Mouse (Mus musculus) liver, embryonic 15.5 days (tissue): Measurements from ENCODE around the gene Ccsap. TPM values are rescaled to one million over a fixed set of nuclear protein-coding genes. Genes with fewer than 3 reads are reported as not detected.

Experiments used
- ATAC-seq: fragments of 200-750 bp; cut with Nextera tagmentation; 2 replicates; pipeline ENCODE4 v1.8.0; 2017; ENCODE audit warnings: moderate number of reproducible peaks, mild to moderate bottlenecking, moderate library complexity; ENCODE audit not compliant: insufficient read depth
- H3K27ac ChIP-seq: fragments of 300-500 bp; sonication (generic); replicated peaks from 2 replicates; pipeline ENCODE4 v1.5.1; 2015; ENCODE audit warnings: mild to moderate bottlenecking, inconsistent platforms
- H3K27me3 ChIP-seq: fragments of 300-500 bp; sonication (generic); 2 replicates; pipeline ENCODE4 v1.6.1; 2015; ENCODE audit warnings: mild to moderate bottlenecking, inconsistent platforms
- H3K36me3 ChIP-seq: fragments of 300-500 bp; sonication (generic); replicated peaks from 2 replicates; pipeline ENCODE4 v1.6.1; 2015; ENCODE audit warnings: moderate library complexity, mild to moderate bottlenecking, inconsistent platforms
- H3K4me1 ChIP-seq: fragments of 300-500 bp; sonication (generic); replicated peaks from 2 replicates; pipeline ENCODE4 v1.6.1; 2015; ENCODE audit warnings: inconsistent platforms
- H3K4me2 ChIP-seq: fragments of 300-500 bp; sonication (generic); 2 replicates; pipeline ENCODE4 v1.6.1; 2015; ENCODE audit warnings: moderate library complexity, mild to moderate bottlenecking, inconsistent platforms
- H3K4me3 ChIP-seq: fragments of 300-500 bp; sonication (generic); replicated peaks from 2 replicates; pipeline ENCODE4 v1.5.1; 2015; ENCODE audit warnings: mild to moderate bottlenecking, inconsistent platforms
- H3K9ac ChIP-seq: fragments of 300-500 bp; sonication (generic); 2 replicates; pipeline ENCODE4 v1.6.1; 2015; ENCODE audit warnings: moderate library complexity, mild to moderate bottlenecking, inconsistent platforms
- H3K9me3 ChIP-seq: fragments of 300-500 bp; sonication (generic); replicated peaks from 2 replicates; pipeline ENCODE4 v1.6.1; 2016; ENCODE audit warnings: inconsistent platforms
- WGBS: fragments of 180-500 bp; shearing (Covaris S2); methylation state at CpG from one replicate; pipeline ENCODE4 v1.1.7; 2015; ENCODE audit warnings: mixed read lengths; ENCODE audit not compliant: insufficient replicate concordance; 5-methylcytosine and 5-hydroxymethylcytosine counted together
- polyA plus RNA-seq: library from polyadenylated mRNA; unstranded; fragments of >200 nt; fragmentation: Nextera tagmentation; extraction: Ambion mirVana; gene quantifications from 2 replicates; pipeline ENCODE4 v1.2.1, GENCODE M21; 2015

The Ccsap gene
- polyA plus RNA-seq, 1 experiment from 2014 or later = 2.8 TPM

GRCm38 (mm10) chr8:123805718-123806373 lies 54.2 kb downstream of the Ccsap start, which contains the start of gene Rab4a:
TSS of gene Rab4a (plus strand) at chr8:123805985.
- under 1% methylated on average over 48 of the region's 48 CpGs for WGBS
- Histone ChIP-seq H3K27ac (peak within 1 kb of the TSS; percentile 80), H3K4me3 (peak within 1 kb of the TSS; percentile 77), H3K4me2 (peak within 1 kb of the TSS; percentile 93), H3K4me1 (peaks cover 51% of the 10 kb centered on the region), H3K36me3 (no peaks in the 10 kb centered on the region), H3K27me3 (no peaks in the 10 kb centered on the region), H3K9ac (peak within 1 kb of the TSS; percentile 75), H3K9me3 (no peaks in the 10 kb centered on the region)
- peak; percentile 67 for ATAC-seq

- Histone ChIP-seq H3K36me3 (no peaks in the 10 kb centered on the region), H3K9me3 (no peaks in the 10 kb centered on the region), H3K9ac (peak overlapping the region; percentile 75), H3K4me1 (peaks cover 51% of the 10 kb centered on the region), H3K27ac (peak overlapping the region; percentile 80), H3K27me3 (no peaks in the 10 kb centered on the region), H3K4me3 (peak overlapping the region; percentile 77), H3K4me2 (peak overlapping the region; percentile 93)
- no peak; the same call in 1 of the 2 replicates for ATAC-seq
- WGBS = 23% methylated on average over 15 of the region's 15 CpGs
Observed at GRCm38 (mm10) chr8:123805209-123805717, 54.7 kb downstream of the Ccsap start.

- no peak overlapping the region for H3K9ac ChIP-seq
- H3K4me3 ChIP-seq = no peak overlapping the region
- H3K9me3 ChIP-seq = no peaks in the 10 kb centered on the region
- H3K27me3 ChIP-seq = no peaks in the 10 kb centered on the region
- no peaks in the 10 kb centered on the region for H3K36me3 ChIP-seq
- no peak overlapping the region for H3K27ac ChIP-seq
- WGBS = 64% methylated on average over 7 of the region's 7 CpGs
- ATAC-seq = no peak
- H3K4me1 ChIP-seq = peaks cover 50% of the 10 kb centered on the region
- H3K4me2 ChIP-seq = no peak overlapping the region
Observed at GRCm38 (mm10) chr8:123804586-123804985, 55.4 kb downstream of the Ccsap start.

GRCm38 (mm10) chr8:123803639-123804038 lies 56.4 kb downstream of the Ccsap start:
- H3K4me1 ChIP-seq = peaks cover 53% of the 10 kb centered on the region
- H3K27ac ChIP-seq = no peak overlapping the region
- H3K9ac ChIP-seq = no peak overlapping the region
- H3K36me3 ChIP-seq = no peaks in the 10 kb centered on the region
- no peaks in the 10 kb centered on the region for H3K9me3 ChIP-seq
- H3K27me3 ChIP-seq = no peaks in the 10 kb centered on the region
- no peak overlapping the region for H3K4me3 ChIP-seq
- WGBS = 44% methylated on average over 1 of the region's 1 CpGs
- ATAC-seq = no peak
- H3K4me2 ChIP-seq = no peak overlapping the region

- Histone ChIP-seq H3K27ac (no peak overlapping the region), H3K4me2 (no peak overlapping the region), H3K4me3 (no peak overlapping the region), H3K9ac (no peak overlapping the region), H3K9me3 (no peaks in the 10 kb centered on the region), H3K36me3 (no peaks in the 10 kb centered on the region), H3K27me3 (no peaks in the 10 kb centered on the region), H3K4me1 (peaks cover 54% of the 10 kb centered on the region)
- 73% methylated on average over 2 of the region's 2 CpGs for WGBS
- ATAC-seq = no peak
Observed at GRCm38 (mm10) chr8:123801538-123801937, 58.5 kb downstream of the Ccsap start.

GRCm38 (mm10) chr8:123800867-123801266 lies 59.1 kb downstream of the Ccsap start:
- no peak overlapping the region for H3K4me2 ChIP-seq
- no peaks in the 10 kb centered on the region for H3K9me3 ChIP-seq
- ATAC-seq = no peak
- H3K4me3 ChIP-seq = no peak overlapping the region
- H3K27me3 ChIP-seq = no peaks in the 10 kb centered on the region
- H3K27ac ChIP-seq = no peak overlapping the region
- peaks cover 54% of the 10 kb centered on the region for H3K4me1 ChIP-seq
- no peaks in the 10 kb centered on the region for H3K36me3 ChIP-seq
- H3K9ac ChIP-seq = no peak overlapping the region
- WGBS = 82% methylated on average over 7 of the region's 7 CpGs

- 33% methylated on average over 3 of the region's 3 CpGs for WGBS
- Histone ChIP-seq H3K4me3 (no peak overlapping the region), H3K4me1 (peaks cover 45% of the 10 kb centered on the region), H3K27me3 (no peaks in the 10 kb centered on the region), H3K36me3 (no peaks in the 10 kb centered on the region), H3K27ac (peak overlapping the region; percentile 61; the same call in 1 of the 2 replicates), H3K9me3 (no peaks in the 10 kb centered on the region), H3K9ac (no peak overlapping the region), H3K4me2 (no peak overlapping the region)
- ATAC-seq = no peak
Observed at GRCm38 (mm10) chr8:123799885-123800284, 60.1 kb downstream of the Ccsap start.

- H3K9ac ChIP-seq = no peak overlapping the region
- H3K27ac ChIP-seq = peak overlapping the region; percentile 79
- H3K4me1 ChIP-seq = peaks cover 47% of the 10 kb centered on the region
- 58% methylated on average over 6 of the region's 6 CpGs for WGBS
- no peaks in the 10 kb centered on the region for H3K36me3 ChIP-seq
- H3K27me3 ChIP-seq = no peaks in the 10 kb centered on the region
- no peak overlapping the region for H3K4me3 ChIP-seq
- no peak for ATAC-seq
- no peaks in the 10 kb centered on the region for H3K9me3 ChIP-seq
- H3K4me2 ChIP-seq = no peak overlapping the region
Observed at GRCm38 (mm10) chr8:123799434-123799833, 60.6 kb downstream of the Ccsap start.

GRCm38 (mm10) chr8:123797928-123798327 lies 62.1 kb downstream of the Ccsap start:
- peaks cover 47% of the 10 kb centered on the region for H3K4me1 ChIP-seq
- H3K4me2 ChIP-seq = peak overlapping the region; percentile 43
- WGBS = 19% methylated on average over 15 of the region's 15 CpGs
- H3K27ac ChIP-seq = peak overlapping the region; percentile 79
- ATAC-seq = peak; percentile 87
- H3K9me3 ChIP-seq = no peaks in the 10 kb centered on the region
- no peaks in the 10 kb centered on the region for H3K27me3 ChIP-seq
- H3K4me3 ChIP-seq = 0 out of 2 replicates have a peak overlapping the region, but pooled peaks have one; percentile 7
- no peaks in the 10 kb centered on the region for H3K36me3 ChIP-seq
- no peak overlapping the region for H3K9ac ChIP-seq

- no peak overlapping the region for H3K4me2 ChIP-seq
- WGBS = 31% methylated on average over 4 of the region's 4 CpGs
- H3K27ac ChIP-seq = peak overlapping the region; percentile 79
- ATAC-seq = peak; percentile 26; the same call in 1 of the 2 replicates
- peaks cover 47% of the 10 kb centered on the region for H3K4me1 ChIP-seq
- H3K27me3 ChIP-seq = no peaks in the 10 kb centered on the region; the same call in 1 of the 2 replicates
- no peaks in the 10 kb centered on the region for H3K9me3 ChIP-seq
- no peaks in the 10 kb centered on the region for H3K36me3 ChIP-seq
- H3K4me3 ChIP-seq = no peak overlapping the region
- H3K9ac ChIP-seq = no peak overlapping the region
Observed at GRCm38 (mm10) chr8:123796758-123797157, 63.3 kb downstream of the Ccsap start.

GRCm38 (mm10) chr8:123794766-123795165 lies 65.2 kb downstream of the Ccsap start:
- 0 out of 2 replicates have a peak overlapping the region, but pooled peaks have one; percentile 4 for H3K27ac ChIP-seq
- H3K9me3 ChIP-seq = no peaks in the 10 kb centered on the region
- ATAC-seq = no peak
- no peaks in the 10 kb centered on the region; the same call in 1 of the 2 replicates for H3K27me3 ChIP-seq
- peaks cover 39% of the 10 kb centered on the region for H3K4me1 ChIP-seq
- H3K9ac ChIP-seq = no peak overlapping the region
- WGBS = 74% methylated on average over 4 of the region's 4 CpGs
- H3K4me3 ChIP-seq = no peak overlapping the region
- H3K4me2 ChIP-seq = no peak overlapping the region
- H3K36me3 ChIP-seq = no peaks in the 10 kb centered on the region
